Mouse (Mus musculus) lung, adult 2 months (tissue): ENCODE results near the gene Aspn.

Experiments
- CTCF ChIP-seq: fragments of 200-500 bp; IDR thresholded peaks from 2 replicates; pipeline ENCODE4 v1.5.1; 2011; ENCODE audit warnings: mild to moderate bottlenecking, low read length, control low read depth; ENCODE audit not compliant: insufficient read depth
- POLR2A ChIP-seq: fragments of 200-500 bp; IDR thresholded peaks from 2 replicates; pipeline ENCODE4 v1.6.1; 2011; ENCODE audit warnings: low read depth, mild to moderate bottlenecking, control low read depth, low read length, borderline replicate concordance; ENCODE audit errors: extremely low read depth

DNA sequence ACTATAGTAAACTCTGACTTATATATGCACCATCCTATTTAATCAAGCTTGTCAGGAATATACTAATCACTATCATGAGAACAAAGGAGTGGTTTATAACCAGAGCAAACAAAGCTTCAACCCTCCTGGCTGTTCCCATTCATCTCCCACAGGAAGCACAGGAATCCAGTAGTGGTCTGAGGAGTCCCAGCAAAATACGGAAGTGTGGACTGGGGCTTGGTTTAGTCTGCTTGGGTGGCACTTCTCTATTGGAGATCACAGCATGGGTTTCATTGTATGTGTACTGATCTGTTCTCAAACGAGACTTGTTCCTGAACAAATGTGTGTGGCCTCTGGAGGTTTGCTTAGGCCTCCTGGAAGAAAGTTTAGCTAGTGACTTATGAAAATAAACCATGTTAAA lies 25.5 kb upstream of the Aspn start:
- no peak for TF ChIP-seq POLR2A
- no peak for TF ChIP-seq CTCF
